Mouse (Mus musculus): ENCODE measurements around the gene Cfap206.

Cfap206 gene

DNA sequence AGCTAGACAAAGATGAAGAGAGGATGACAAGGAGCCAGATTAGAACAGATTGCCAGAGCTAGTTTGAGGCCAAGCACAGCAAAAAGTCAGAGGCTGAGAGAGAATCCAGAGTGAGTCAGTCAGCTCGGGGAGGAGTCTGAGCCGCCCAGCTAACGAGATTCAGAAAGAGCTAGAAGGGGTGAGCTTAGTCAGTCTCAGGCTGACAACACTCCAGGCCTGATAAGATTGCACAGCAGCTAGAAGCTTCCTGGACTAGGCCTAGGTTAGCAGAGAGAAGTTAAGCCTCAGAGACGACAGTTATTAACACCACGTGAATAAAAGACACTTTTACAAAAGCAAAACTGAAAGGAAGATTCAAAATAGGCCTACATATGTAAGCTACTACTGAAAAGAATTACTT, 62.1 kb downstream of the Cfap206 start:
- DNase-seq, result no peak

DNA sequence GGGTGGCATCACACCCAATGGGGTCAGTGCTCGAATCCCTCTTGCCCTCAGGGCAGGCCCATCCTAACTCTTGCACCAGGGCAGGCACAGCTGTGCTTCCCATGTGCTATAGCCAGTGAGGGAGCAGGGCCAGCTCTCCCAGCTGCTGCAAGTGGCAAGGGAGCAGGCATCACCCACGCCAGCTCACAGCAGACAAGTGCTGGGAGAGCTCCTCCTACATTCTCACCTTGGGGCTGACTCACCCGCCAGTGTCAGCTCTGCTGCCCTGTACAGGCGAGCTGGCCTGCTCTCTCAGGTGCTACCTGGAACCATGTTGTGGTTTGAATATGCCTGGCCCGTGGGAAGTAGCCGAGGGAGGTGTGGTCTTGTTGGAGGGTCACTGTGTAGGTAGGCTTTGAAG, 68.1 kb downstream of the Cfap206 start:
- no peak for DNase-seq

DNA sequence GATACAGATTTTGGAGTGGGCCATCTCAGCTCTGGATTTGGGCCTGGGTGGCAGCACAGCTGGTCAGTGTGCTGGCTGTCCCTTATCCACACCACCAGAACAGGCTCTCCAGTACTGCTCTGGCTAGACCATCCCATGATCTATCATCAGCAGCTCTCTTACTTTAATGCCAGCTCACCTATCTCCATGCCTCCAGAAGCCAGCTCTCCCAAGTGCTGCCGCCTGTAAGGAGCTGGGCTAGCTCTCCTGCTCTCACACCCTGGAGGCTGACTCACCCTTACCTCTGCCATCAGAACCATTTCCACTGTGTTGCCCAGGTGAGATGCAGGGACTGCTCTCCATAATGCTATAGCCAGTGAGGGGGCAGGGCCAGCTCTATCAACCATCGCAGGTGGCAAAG, 68.5 kb downstream of the Cfap206 start:
- no peak for DNase-seq

DNA sequence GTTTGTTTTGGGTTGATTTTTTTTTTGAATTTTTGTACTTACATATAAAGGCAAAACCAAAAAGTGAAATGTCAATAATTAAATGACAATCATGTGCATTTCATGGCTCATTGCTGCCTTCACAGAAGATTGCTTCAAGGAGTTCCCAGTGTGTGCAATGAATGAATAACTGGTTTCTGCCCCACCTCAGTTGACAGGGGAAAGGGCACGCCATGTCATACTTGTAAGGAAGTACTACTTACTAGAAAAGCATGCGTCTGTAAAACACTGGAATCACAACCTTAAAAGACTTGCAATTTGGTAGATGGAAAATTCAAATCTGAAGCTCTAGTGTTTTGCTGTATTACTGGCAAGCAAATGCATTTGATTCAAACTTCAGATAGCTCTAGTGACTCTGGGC, 71.0 kb downstream of the Cfap206 start:
- DNase-seq, result no peak

DNA sequence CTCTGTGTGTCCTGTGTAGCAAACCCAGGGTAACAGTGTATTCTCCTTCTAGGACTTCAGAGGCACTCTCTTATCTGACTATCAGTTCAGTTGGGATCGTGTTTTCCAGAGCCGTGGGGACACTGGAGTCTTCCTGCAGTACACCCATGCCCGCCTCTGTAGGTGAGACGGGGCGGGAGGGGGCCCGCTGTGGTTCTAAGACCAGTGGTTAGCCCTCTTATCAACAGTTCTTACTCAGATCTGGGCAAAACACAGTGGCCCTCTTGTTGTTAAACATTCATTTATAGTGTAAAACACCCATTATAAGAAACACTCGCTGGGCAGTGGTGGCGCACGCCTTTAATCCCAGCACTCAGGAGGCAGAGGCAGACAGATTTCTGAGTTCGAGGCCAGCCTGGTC, 73.9 kb downstream of the Cfap206 start:
- DNase-seq, result no peak

DNA sequence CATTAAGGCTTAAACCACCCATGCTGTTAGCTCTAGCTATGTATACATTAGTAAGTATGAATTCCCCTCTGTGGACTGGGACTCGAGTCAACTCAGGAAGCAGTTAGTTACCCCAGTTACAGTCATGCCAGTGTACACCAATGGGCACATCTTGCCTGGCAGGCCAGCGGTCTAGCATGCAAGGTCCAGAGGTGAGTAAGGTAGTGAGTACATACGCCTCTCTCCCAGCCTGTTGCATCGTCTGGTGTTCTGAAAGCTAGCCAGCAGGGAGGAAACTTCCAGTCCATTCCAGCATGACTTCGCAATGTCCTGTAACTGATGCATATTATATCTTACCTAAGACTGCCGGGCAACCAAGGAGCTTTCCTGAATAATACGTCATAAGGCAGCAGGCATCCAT, 76.8 kb downstream of the Cfap206 start:
- DNase-seq, result no peak

DNA sequence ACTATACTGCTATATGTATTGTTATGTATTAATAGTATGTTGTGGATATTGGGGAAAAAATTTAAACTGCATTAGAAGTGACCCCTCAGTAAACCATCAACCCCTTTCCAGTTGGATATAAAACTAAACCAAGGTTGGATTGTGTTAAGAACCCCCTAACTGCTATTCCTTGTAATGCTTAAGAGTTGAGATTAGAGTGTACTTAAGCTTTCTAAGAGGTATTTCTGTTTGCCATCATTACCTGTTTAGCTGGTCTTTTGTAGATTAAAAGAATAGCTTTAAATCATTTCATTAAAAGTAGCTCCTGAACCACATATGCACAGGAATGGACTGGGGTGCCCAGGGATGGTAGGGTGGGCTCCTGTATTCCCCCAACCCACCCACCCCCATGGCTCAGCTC, 85.2 kb downstream of the Cfap206 start:
- no peak for DNase-seq

DNA sequence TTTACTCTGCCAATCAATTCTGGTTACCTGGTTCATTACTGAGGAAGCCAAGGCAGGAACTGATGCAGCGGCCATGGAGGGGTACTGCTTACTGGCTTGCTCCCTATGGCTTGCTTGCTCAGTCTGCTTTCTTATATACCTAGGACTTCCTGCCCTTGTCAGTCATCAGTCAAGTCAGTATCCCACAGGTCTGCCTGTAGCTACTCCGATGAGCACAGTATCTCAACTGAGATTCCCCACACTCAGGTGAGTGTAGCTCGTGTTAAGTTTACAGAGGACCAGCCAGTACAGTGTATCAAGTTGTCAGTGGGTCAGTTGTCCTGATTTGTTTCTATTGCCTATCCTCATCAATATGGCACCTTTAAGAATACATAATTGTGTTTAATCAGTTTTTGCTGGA, 89.3 kb downstream of the Cfap206 start:
- DNase-seq, result no peak

DNA sequence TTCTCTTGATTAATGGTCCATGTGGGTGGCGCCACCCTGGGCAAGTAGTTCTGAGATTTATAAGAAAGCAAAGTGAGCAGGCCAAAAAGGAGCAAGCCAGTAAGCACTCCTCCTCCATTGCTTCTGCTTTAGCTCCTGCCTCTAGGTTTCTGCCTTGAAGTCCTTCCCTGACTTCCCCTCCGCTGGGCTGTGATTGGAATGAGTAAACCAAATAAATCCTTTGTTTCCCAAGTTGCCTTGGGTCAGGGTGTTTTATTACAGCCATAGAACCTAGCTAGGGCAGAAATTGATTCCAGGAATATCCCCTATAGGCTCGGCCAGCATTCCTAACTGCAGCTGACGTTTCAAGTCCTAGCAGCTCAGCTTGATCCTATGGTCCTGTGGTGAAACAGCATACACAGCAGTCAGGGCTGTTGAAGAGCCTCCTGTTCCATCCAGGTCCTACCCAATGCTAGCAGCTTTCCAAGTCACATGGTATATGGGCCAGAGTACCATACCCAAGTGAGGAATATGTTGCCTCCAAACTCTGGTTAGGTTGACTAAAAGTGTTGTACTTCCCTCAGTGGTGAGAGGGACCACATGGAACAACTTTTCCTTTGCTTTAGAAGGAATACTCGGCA, 90.2 kb downstream of the Cfap206 start:
- DNase-seq, result no peak

Data from cerebellum, adult 11 months (tissue).